Mouse (Mus musculus) thymus, adult 2 months (tissue): Measurements from ENCODE around the gene Rbm20.

Experiments
- CTCF ChIP-seq: fragments of 200-500 bp; IDR thresholded peaks from 2 replicates; pipeline ENCODE4 v1.5.1; 2012; ENCODE audit warnings: mild to moderate bottlenecking, control low read depth, low read length, moderate library complexity, borderline replicate concordance; ENCODE audit not compliant: control insufficient read depth, poor library complexity, insufficient read depth; ENCODE audit errors: extremely low read depth
- POLR2A ChIP-seq: fragments of 200-500 bp; IDR thresholded peaks from 2 replicates; pipeline ENCODE4 v1.6.1; 2012; ENCODE audit warnings: mild to moderate bottlenecking, low read length, control low read depth, moderate library complexity; ENCODE audit not compliant: control insufficient read depth, poor library complexity, insufficient read depth; ENCODE audit errors: extremely low read depth

DNA sequence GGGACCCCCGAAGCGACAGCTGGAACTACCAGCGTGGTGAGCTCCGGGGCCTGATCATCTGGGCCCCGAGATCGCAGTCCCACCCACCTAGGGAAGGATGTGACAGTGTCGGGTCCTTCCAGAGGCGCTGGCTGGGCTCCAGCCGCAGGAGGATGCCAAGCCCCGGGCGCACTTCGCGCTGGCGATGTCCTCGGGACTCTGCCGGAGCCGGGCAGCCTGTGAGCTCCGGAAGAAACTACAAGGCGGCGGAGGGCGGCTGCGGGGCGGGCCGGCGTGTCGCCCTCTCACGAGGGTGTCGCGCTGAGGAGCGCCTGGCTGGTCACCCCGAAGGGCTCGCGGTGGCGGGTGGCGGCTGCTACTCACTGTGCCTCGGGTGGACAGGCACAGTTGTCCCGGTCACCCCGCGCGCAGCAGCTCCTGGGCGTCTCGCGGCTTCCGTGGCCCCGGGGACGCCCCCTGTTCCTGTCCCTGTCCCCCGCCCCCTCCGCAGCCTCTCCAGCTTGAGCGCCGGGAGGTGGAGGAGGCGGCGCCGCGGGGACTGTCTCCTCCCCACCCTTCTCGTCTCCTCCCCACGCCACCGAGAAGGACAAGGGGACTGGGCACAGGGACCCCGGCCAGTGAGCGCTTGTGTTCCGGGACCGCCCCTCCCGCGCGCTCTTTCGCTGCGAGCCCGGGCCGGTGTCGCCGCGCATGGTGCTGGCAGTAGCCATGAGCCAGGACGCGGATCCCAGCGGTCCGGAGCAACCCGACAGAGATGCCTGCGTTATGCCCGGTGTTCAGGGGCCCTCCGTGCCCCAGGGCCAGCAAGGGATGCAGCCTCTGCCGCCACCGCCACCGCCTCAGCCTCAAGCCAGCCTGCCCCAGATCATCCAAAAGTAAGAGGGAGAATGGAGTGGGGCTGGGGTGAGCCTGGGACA lies at the start of gene Rbm20:
- TF ChIP-seq CTCF (no peak), POLR2A (no peak)
